9 mouse cellular contexts compared by ENCODE assay signal in the genomic region with DNA sequence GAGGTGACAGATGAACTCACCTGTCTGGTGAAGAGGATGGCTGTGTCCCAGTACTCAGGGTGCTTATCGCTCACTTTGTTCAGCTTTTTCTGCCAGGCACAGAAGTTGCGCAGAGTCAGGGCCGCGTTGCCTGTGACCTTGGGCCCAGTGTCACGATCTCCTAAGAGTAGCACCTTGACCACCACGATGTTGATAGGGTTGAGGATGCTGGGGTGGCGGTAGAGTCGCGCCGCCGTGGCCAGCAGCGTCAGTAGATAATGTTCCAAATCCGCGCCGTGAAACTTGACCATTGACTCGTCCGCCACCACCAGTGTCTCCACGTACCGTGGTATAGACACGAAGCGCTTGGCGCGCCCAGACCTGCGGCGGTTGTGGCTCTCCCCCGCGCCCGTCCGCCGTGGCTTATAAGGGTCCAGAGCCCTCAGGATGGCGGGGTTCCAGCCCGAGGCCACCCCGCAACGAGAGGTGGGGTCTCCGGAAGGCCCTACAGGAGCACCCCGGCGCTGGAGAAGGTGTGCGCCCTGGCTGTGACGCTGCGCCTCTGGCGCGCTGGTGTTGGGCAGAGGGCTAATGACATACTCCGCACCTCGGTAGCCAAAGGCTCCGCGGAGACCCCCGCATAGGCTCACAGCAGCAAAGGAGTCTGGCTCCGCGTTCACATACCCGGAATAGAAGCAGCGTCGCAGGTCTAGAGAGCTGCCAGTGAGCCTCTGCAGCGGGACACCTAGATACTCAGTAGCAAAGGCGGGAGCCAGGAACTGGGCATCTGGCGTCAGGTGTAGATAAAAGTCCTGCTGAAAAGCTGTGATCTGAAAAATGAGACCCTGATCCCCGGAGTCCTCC. TPM values are rescaled to one million over a fixed set of nuclear protein-coding genes. Genes with fewer than 3 reads are reported as not detected.
DNase-seq lines count a peak whose midpoint lies in the region; ATAC-seq and TF ChIP-seq lines count a peak whose summit lies in the region.
"Had no signal": no experiment of that assay in that cellular context is flagged by ENCODE, and none has a peak within 500 bp of the region (broad histone marks: within the 10 kb centered on the region; RNA-seq: fewer than 3 reads in every experiment).

No protein-coding gene starts in this region.

- TF ChIP-seq CTCF in heart, adult 2 months (IDR thresholded peaks at IDR 0.05): no peak

- TF ChIP-seq POLR2A in heart, adult 2 months (IDR thresholded peaks at IDR 0.05; ENCODE audit: insufficient read depth, low read depth, low read length): 0 out of 2 replicates have a peak, but pooled peaks have one; percentile 16

- peak; percentile 16 to 46 for DNase-seq in heart, adult 2 months
- DNase-seq in heart, adult 9 months (ENCODE audit: low spot score in 2 of 2): no peak
- DNase-seq in embryo, embryonic 11 days: peak; percentile 43
- DNase-seq in heart, postnatal 4 days: peak; percentile 23
- no peak for DNase-seq in adrenal gland, adult 18-20 months (ENCODE audit: low spot score in 2 of 2)
- no peak for DNase-seq in adrenal gland, postnatal 10 days
- DNase-seq in spleen, postnatal 36 days (ENCODE audit: low spot score in 2 of 2): no peak

- peak overlapping the region; percentile 67 for H3K9ac ChIP-seq in heart, adult 2 months (ENCODE audit: low read depth, low read length)
- H3K9ac ChIP-seq in midbrain, embryonic 12.5 days (replicated peaks): peak overlapping the region; percentile 28; the same call in 1 of the 2 replicates

- intact Hi-C loops in heart, adult 2 months (cut with DNase I): loop anchor here (5.0 kb wide), 1 partner anchor 439 kb away; no protein-coding TSS in a partner anchor

- no peak for TF ChIP-seq EP300 in heart, adult 2 months (IDR thresholded peaks at IDR 0.05; ENCODE audit: insufficient read depth, low read depth, low read length)

- H3K36me3 ChIP-seq in heart, adult 2 months (ENCODE audit: control insufficient read depth, insufficient read depth, low read length): no peaks in the 10 kb centered on the region
- no peaks in the 10 kb centered on the region for H3K36me3 ChIP-seq in midbrain, embryonic 12.5 days

- ATAC-seq in midbrain, embryonic 12.5 days (ENCODE audit: low FRiP score, low read depth): peak; percentile 48; the same call in 1 of the 2 replicates

- WGBS in heart, adult 2 months: 5% methylated on average over 56 of the region's 56 CpGs
- 4% methylated on average over 56 of the region's 56 CpGs for WGBS in midbrain, embryonic 12.5 days

- no peaks in the 10 kb centered on the region for H3K27me3 ChIP-seq in heart, adult 2 months (ENCODE audit: control insufficient read depth, insufficient read depth, low read length)
- H3K27me3 ChIP-seq in midbrain, embryonic 12.5 days: peaks cover 42% of the 10 kb centered on the region
- H3K27me3 ChIP-seq: CH12.LX had no signal

- no peaks in the 10 kb centered on the region for H3K79me2 ChIP-seq in heart, adult 2 months (replicated peaks; ENCODE audit: control insufficient read depth, insufficient read depth, low read length)

- H3K27ac ChIP-seq in heart, adult 2 months: peak overlapping the region; percentile 36
- H3K27ac ChIP-seq in midbrain, embryonic 12.5 days (replicated peaks): no peak overlapping the region

- no peaks in the 10 kb centered on the region for H3K9me3 ChIP-seq in midbrain, embryonic 12.5 days

- H3K4me3 ChIP-seq in heart, adult 2 months: peak overlapping the region; percentile 44
- peak overlapping the region; percentile 51 for H3K4me3 ChIP-seq in midbrain, embryonic 12.5 days

- peaks cover 2% of the 10 kb centered on the region for H3K4me1 ChIP-seq in heart, adult 2 months (ENCODE audit: control insufficient read depth, insufficient read depth, low read length)
- peaks cover 12% of the 10 kb centered on the region for H3K4me1 ChIP-seq in midbrain, embryonic 12.5 days

- peak overlapping the region; percentile 90 for H3K4me2 ChIP-seq in midbrain, embryonic 12.5 days (replicated peaks)

RNA-seq across cellular contexts. Expression of gene Adamts15, which starts 0.8 kb away (rescaled TPM):
- 1 to 10 TPM; 7.6 to 8.5 TPM for total RNA-seq in heart, adult 2 months (2021)
- polyA plus RNA-seq in heart, adult 2 months (2012; rRNA removed): 6.4 and 10.5 TPM in 2 replicates
- total RNA-seq in heart, postnatal 4 days (2021): 10 to 100 TPM; 11.5 to 15.2 TPM
- polyA plus RNA-seq in midbrain, embryonic 12.5 days (2016; fragmentation: Nextera tagmentation; extraction: Ambion mirVana): 8.8 and 9.2 TPM in 2 replicates
- total RNA-seq in adrenal gland, adult 18-20 months (2021): 1 to 10 TPM; 4.0 to 5.8 TPM
- total RNA-seq in adrenal gland, postnatal 10 days (2021): 1 to 10 TPM; 6.4 to 7.0 TPM
- total RNA-seq: CH12.LX had no signal

RNA-seq across cellular contexts. Expression of gene Adamts8, which starts 20.9 kb away (rescaled TPM):
- total RNA-seq in heart, adult 2 months (2021): 1 to 10 TPM; 2.0 to 3.6 TPM
- 1.5 and 3.3 TPM in 2 replicates for polyA plus RNA-seq in heart, adult 2 months (2012; rRNA removed)
- 10 to 100 TPM; 34.3 to 35.1 TPM for total RNA-seq in heart, postnatal 4 days (2021)
- polyA plus RNA-seq in midbrain, embryonic 12.5 days (2016; fragmentation: Nextera tagmentation; extraction: Ambion mirVana): 1.1 TPM in 2 replicates
- under 1 TPM; 0.16 to 0.23 TPM for total RNA-seq in adrenal gland, adult 18-20 months (2021)
- total RNA-seq in adrenal gland, postnatal 10 days (2021): 1 to 10 TPM in 1 of 2 experiments, under 1 TPM in 1; 0.96 to 1.2 TPM
- total RNA-seq: CH12.LX had no signal

Comparison
In these comparisons a context has a peak if more than half of its experiments do, and no peak if none do; other contexts are left out.
1. DNase-seq: peak in heart, adult 2 months (2 of 2), embryo, embryonic 11 days (single experiment) and heart, postnatal 4 days (single experiment); none in heart, adult 9 months (0 of 2), adrenal gland, adult 18-20 months (0 of 2), adrenal gland, postnatal 10 days (single experiment) and spleen, postnatal 36 days (0 of 2).
2. RNA of gene Adamts8, which starts 20.9 kb away (total RNA-seq): 34.3 to 35.1 TPM in heart, postnatal 4 days; 2.0 to 3.6 TPM in heart, adult 2 months, 0.96 to 1.2 TPM in adrenal gland, postnatal 10 days and 0.16 to 0.23 TPM in adrenal gland, adult 18-20 months; every median in the first group is over 4 times any median in the second.